In the genomic region with DNA sequence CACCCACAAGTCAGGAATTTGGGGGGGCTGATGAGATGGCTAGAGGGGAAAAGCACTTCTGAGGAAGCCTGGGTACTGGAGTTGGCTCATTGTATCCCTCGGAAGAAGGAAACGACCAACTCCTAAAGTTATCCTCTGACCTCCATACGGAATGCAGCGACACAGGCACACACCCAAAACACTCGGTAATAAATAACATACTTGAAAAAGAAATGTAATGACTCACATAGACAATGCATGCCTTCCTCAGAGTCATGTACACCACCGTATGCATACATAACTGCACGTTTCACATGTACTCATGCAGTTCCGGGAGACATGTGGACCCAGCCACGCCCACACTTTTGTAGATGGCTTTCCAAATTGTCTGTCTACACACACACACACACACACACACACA, we compare ENCODE assay signal across 13 mouse cellular contexts. TPM values are rescaled to one million over a fixed set of nuclear protein-coding genes. Genes with fewer than 3 reads are reported as not detected.
DNase-seq lines count a peak whose midpoint lies in the region; ATAC-seq and TF ChIP-seq lines count a peak whose summit lies in the region.
"Had no signal": no experiment of that assay in that cellular context is flagged by ENCODE, and none has a peak within 500 bp of the region (broad histone marks: within the 10 kb centered on the region; RNA-seq: fewer than 3 reads in every experiment).

No protein-coding gene starts in this region.

- H3K4me2 ChIP-seq in heart, embryonic 13.5 days, result no peak overlapping the region
- no peak overlapping the region for H3K4me2 ChIP-seq in lung, embryonic 14.5 days
- H3K4me2 ChIP-seq in intestine, embryonic 15.5 days (replicated peaks), result no peak overlapping the region
- H3K4me2 ChIP-seq in stomach, embryonic 15.5 days, result no peak overlapping the region
- no peak overlapping the region for H3K4me2 ChIP-seq in midbrain, postnatal 0 days (ENCODE audit: low read depth, low read length, poor library complexity, severe bottlenecking)
- H3K4me2 ChIP-seq: midbrain, embryonic 12.5 days had no signal

- peaks cover 99% of the 10 kb centered on the region for H3K4me1 ChIP-seq in heart, embryonic 13.5 days
- H3K4me1 ChIP-seq in lung, embryonic 14.5 days (ENCODE audit: insufficient read depth), result peaks cover 81% of the 10 kb centered on the region
- peaks cover 86% of the 10 kb centered on the region for H3K4me1 ChIP-seq in intestine, embryonic 15.5 days (replicated peaks)
- peaks cover 92% of the 10 kb centered on the region for H3K4me1 ChIP-seq in stomach, embryonic 15.5 days
- peaks cover 49% of the 10 kb centered on the region for H3K4me1 ChIP-seq in midbrain, postnatal 0 days (ENCODE audit: insufficient read depth, low read length)

- no peak overlapping the region for H3K4me3 ChIP-seq in heart, embryonic 13.5 days
- no peak overlapping the region for H3K4me3 ChIP-seq in lung, embryonic 14.5 days (ENCODE audit: low read depth, low read length)
- H3K4me3 ChIP-seq in intestine, embryonic 15.5 days (replicated peaks), result no peak overlapping the region
- H3K4me3 ChIP-seq in stomach, embryonic 15.5 days (replicated peaks), result no peak overlapping the region
- no peak overlapping the region for H3K4me3 ChIP-seq in midbrain, postnatal 0 days (ENCODE audit: low read depth, low read length)
- H3K4me3 ChIP-seq: midbrain, embryonic 12.5 days had no signal

- H3K36me3 ChIP-seq in heart, embryonic 13.5 days, result no peaks in the 10 kb centered on the region
- no peaks in the 10 kb centered on the region for H3K36me3 ChIP-seq in lung, embryonic 14.5 days (ENCODE audit: insufficient read depth)
- no peaks in the 10 kb centered on the region for H3K36me3 ChIP-seq in intestine, embryonic 15.5 days
- no peaks in the 10 kb centered on the region for H3K36me3 ChIP-seq in stomach, embryonic 15.5 days
- no peaks in the 10 kb centered on the region for H3K36me3 ChIP-seq in midbrain, postnatal 0 days (ENCODE audit: insufficient read depth, low read length)
- H3K36me3 ChIP-seq: midbrain, embryonic 12.5 days had no signal

- H3K27ac ChIP-seq in heart, embryonic 13.5 days (replicated peaks), result peak overlapping the region; percentile 99
- peak overlapping the region; percentile 95 for H3K27ac ChIP-seq in lung, embryonic 14.5 days (ENCODE audit: low read depth)
- peak overlapping the region; percentile 93 for H3K27ac ChIP-seq in intestine, embryonic 15.5 days
- peak overlapping the region; percentile 94; the same call in 1 of the 2 replicates for H3K27ac ChIP-seq in stomach, embryonic 15.5 days
- no peak overlapping the region for H3K27ac ChIP-seq in midbrain, postnatal 0 days (ENCODE audit: low read depth, low read length)

- no peak overlapping the region for H3K9ac ChIP-seq in heart, embryonic 13.5 days
- H3K9ac ChIP-seq in lung, embryonic 14.5 days, result no peak overlapping the region
- H3K9ac ChIP-seq in intestine, embryonic 15.5 days, result no peak overlapping the region
- H3K9ac ChIP-seq in stomach, embryonic 15.5 days, result no peak overlapping the region
- H3K9ac ChIP-seq in midbrain, postnatal 0 days (replicated peaks; ENCODE audit: low read length, poor library complexity, severe bottlenecking), result no peak overlapping the region
- H3K9ac ChIP-seq: midbrain, embryonic 12.5 days had no signal

- no peak for ATAC-seq in heart, embryonic 13.5 days (ENCODE audit: extremely low read depth, insufficient number of reproducible peaks, low FRiP score, low TSS enrichment)
- no peak for ATAC-seq in lung, embryonic 14.5 days (ENCODE audit: insufficient read depth)
- ATAC-seq in intestine, embryonic 15.5 days, result no peak
- ATAC-seq in stomach, embryonic 15.5 days (ENCODE audit: insufficient read depth, low FRiP score, low read depth), result no peak
- no peak for ATAC-seq in midbrain, postnatal 0 days (ENCODE audit: low FRiP score)

- DNase-seq in heart, adult 18-20 months, result no peak
- DNase-seq in lung, embryonic 14.5 days, result no peak
- no peak for DNase-seq in lung, postnatal 4 days
- no peak for DNase-seq in midbrain, postnatal 0 days (ENCODE audit: low spot score)
- DNase-seq: cerebellum, adult 18-20 months; kidney, postnatal 4 days; liver; lung, postnatal 14 days; thymus, adult 2 months had no signal

- H3K9me3 ChIP-seq in heart, embryonic 13.5 days, result no peaks in the 10 kb centered on the region
- no peaks in the 10 kb centered on the region for H3K9me3 ChIP-seq in lung, embryonic 14.5 days (ENCODE audit: low read depth, low read length)
- no peaks in the 10 kb centered on the region for H3K9me3 ChIP-seq in intestine, embryonic 15.5 days
- H3K9me3 ChIP-seq in stomach, embryonic 15.5 days, result no peaks in the 10 kb centered on the region
- H3K9me3 ChIP-seq in midbrain, postnatal 0 days (ENCODE audit: low read length), result no peaks in the 10 kb centered on the region
- H3K9me3 ChIP-seq: midbrain, embryonic 12.5 days had no signal

- 75% methylated on average over 9 of the region's 9 CpGs for WGBS in heart, embryonic 13.5 days
- 64% methylated on average over 9 of the region's 9 CpGs for WGBS in lung, embryonic 14.5 days
- WGBS in intestine, embryonic 15.5 days, result 58% methylated on average over 9 of the region's 9 CpGs
- WGBS in stomach, embryonic 15.5 days, result 57% methylated on average over 9 of the region's 9 CpGs
- 85% methylated on average over 9 of the region's 9 CpGs for WGBS in midbrain, postnatal 0 days

- no peaks in the 10 kb centered on the region for H3K27me3 ChIP-seq in heart, embryonic 13.5 days (replicated peaks)
- H3K27me3 ChIP-seq in lung, embryonic 14.5 days (ENCODE audit: insufficient read depth, low read length), result no peaks in the 10 kb centered on the region
- no peaks in the 10 kb centered on the region for H3K27me3 ChIP-seq in intestine, embryonic 15.5 days (replicated peaks)
- no peaks in the 10 kb centered on the region for H3K27me3 ChIP-seq in stomach, embryonic 15.5 days (replicated peaks)
- H3K27me3 ChIP-seq in midbrain, postnatal 0 days (ENCODE audit: insufficient read depth, low read length), result no peaks in the 10 kb centered on the region

- TF ChIP-seq CTCF in lung, embryonic 14.5 days (IDR thresholded peaks at IDR 0.05; ENCODE audit: low read depth), result no peak
- TF ChIP-seq CTCF in midbrain, postnatal 0 days (IDR thresholded peaks at IDR 0.05), result no peak

RNA-seq across cellular contexts. Expression of a gene that starts 41.0 kb away (rescaled TPM):
- polyA plus RNA-seq in heart, embryonic 13.5 days (2015; fragmentation: Nextera tagmentation; extraction: Ambion mirVana), result 64.6 and 72.7 TPM in 2 replicates
- total RNA-seq in heart, adult 18-20 months (2021), result 10 to 100 TPM; 77.8 to 88.8 TPM
- 96.3 and 101 TPM in 2 replicates for polyA plus RNA-seq in lung, embryonic 14.5 days (2014; fragmentation: Nextera tagmentation; extraction: Ambion mirVana)
- 92.5 and 115 TPM in 2 replicates for polyA plus RNA-seq in intestine, embryonic 15.5 days (2015; fragmentation: Nextera tagmentation; extraction: Ambion mirVana)
- 109 TPM in 2 replicates for polyA plus RNA-seq in stomach, embryonic 15.5 days (2015; fragmentation: Nextera tagmentation; extraction: Ambion mirVana)
- 18.3 and 19.6 TPM in 2 replicates for total RNA-seq in midbrain, postnatal 0 days (2014; rRNA removed)
- 19.1 and 26.0 TPM in 2 replicates for polyA plus RNA-seq in midbrain, postnatal 0 days (2015; fragmentation: Nextera tagmentation; extraction: Ambion mirVana)
